In genomic region chr2:148192946-148193345, GRCm38 (mm10) we compare ENCODE assay signal across 15 mouse cellular contexts.
DNase-seq lines count a peak whose midpoint lies in the region; ATAC-seq lines count a peak whose summit lies in the region.
"Had no signal": no experiment of that assay in that cellular context is flagged by ENCODE, and none has a peak within 500 bp of the region (broad histone marks: within the 10 kb centered on the region; RNA-seq: fewer than 3 reads in every experiment).

No protein-coding gene starts in this region.

- peak; percentile 13 for DNase-seq in kidney, adult 9 months
- peak; percentile 12 for DNase-seq in midbrain, embryonic 11.5 days (ENCODE audit: low spot score, missing footprints)
- DNase-seq in gastrocnemius, postnatal 14 days = peak; percentile 51
- peak; percentile 45 for DNase-seq in skeletal muscle tissue, adult 2 months (ENCODE audit: low read depth, low spot score)
- DNase-seq in spleen, adult 18-20 months = no peak
- DNase-seq: cerebellum, postnatal 36 days; thymus, adult 2 months had no signal

- intact Hi-C loops in gastrocnemius, postnatal 14 days (cut with DNase I; ENCODE audit: low total_unique reads) = no loop called here

- H3K4me2 ChIP-seq in kidney, embryonic 14.5 days (replicated peaks; ENCODE audit: low read depth, low read length) = no peak overlapping the region
- no peak overlapping the region for H3K4me2 ChIP-seq in midbrain, embryonic 11.5 days
- no peak overlapping the region for H3K4me2 ChIP-seq in midbrain, embryonic 15.5 days
- H3K4me2 ChIP-seq: embryonic facial prominence, embryonic 12.5 days; intestine, embryonic 15.5 days; limb, embryonic 13.5 days had no signal

- no peak for ATAC-seq in kidney, embryonic 14.5 days (ENCODE audit: low FRiP score, low TSS enrichment)
- ATAC-seq in midbrain, embryonic 11.5 days (ENCODE audit: low FRiP score) = no peak
- no peak for ATAC-seq in midbrain, embryonic 15.5 days (replicated peaks)
- ATAC-seq: activated CD4-positive, CD25-positive, alpha-beta regulatory T cell, adult 4 months; CD4-positive, CD25-positive, alpha-beta regulatory T cell, adult 4 months; intestine, embryonic 15.5 days had no signal

- no peaks in the 10 kb centered on the region for H3K4me1 ChIP-seq in kidney, embryonic 14.5 days (ENCODE audit: control insufficient read depth, insufficient read depth, low read length)
- no peaks in the 10 kb centered on the region for H3K4me1 ChIP-seq in midbrain, embryonic 11.5 days (ENCODE audit: control insufficient read depth, insufficient read depth, low read length)
- H3K4me1 ChIP-seq in midbrain, embryonic 15.5 days = no peaks in the 10 kb centered on the region
- H3K4me1 ChIP-seq: embryonic facial prominence, embryonic 12.5 days; intestine, embryonic 15.5 days; limb, embryonic 13.5 days had no signal

- no peaks in the 10 kb centered on the region for H3K9me3 ChIP-seq in kidney, embryonic 14.5 days (ENCODE audit: control insufficient read depth, low read length)
- no peaks in the 10 kb centered on the region for H3K9me3 ChIP-seq in midbrain, embryonic 11.5 days (ENCODE audit: control insufficient read depth, low read length)
- no peaks in the 10 kb centered on the region for H3K9me3 ChIP-seq in midbrain, embryonic 15.5 days
- H3K9me3 ChIP-seq: embryonic facial prominence, embryonic 12.5 days; intestine, embryonic 15.5 days; limb, embryonic 13.5 days had no signal

- H3K36me3 ChIP-seq in kidney, embryonic 14.5 days (ENCODE audit: control insufficient read depth, insufficient read depth, low read length) = no peaks in the 10 kb centered on the region
- no peaks in the 10 kb centered on the region for H3K36me3 ChIP-seq in midbrain, embryonic 11.5 days (ENCODE audit: control insufficient read depth, insufficient read depth, low read length)
- no peaks in the 10 kb centered on the region for H3K36me3 ChIP-seq in midbrain, embryonic 15.5 days (replicated peaks)
- H3K36me3 ChIP-seq: embryonic facial prominence, embryonic 12.5 days; intestine, embryonic 15.5 days; limb, embryonic 13.5 days had no signal

- no peak overlapping the region for H3K4me3 ChIP-seq in kidney, embryonic 14.5 days (ENCODE audit: low read length)
- no peak overlapping the region for H3K4me3 ChIP-seq in midbrain, embryonic 11.5 days (ENCODE audit: low read depth, low read length)
- no peak overlapping the region for H3K4me3 ChIP-seq in midbrain, embryonic 15.5 days
- H3K4me3 ChIP-seq: embryonic facial prominence, embryonic 12.5 days; intestine, embryonic 15.5 days; limb, embryonic 13.5 days; myocyte had no signal

- H3K9ac ChIP-seq in kidney, embryonic 14.5 days (ENCODE audit: low read depth, low read length) = no peak overlapping the region
- H3K9ac ChIP-seq in midbrain, embryonic 11.5 days (ENCODE audit: low read length) = no peak overlapping the region
- no peak overlapping the region for H3K9ac ChIP-seq in midbrain, embryonic 15.5 days
- H3K9ac ChIP-seq: embryonic facial prominence, embryonic 12.5 days; intestine, embryonic 15.5 days; limb, embryonic 13.5 days had no signal

- 44% methylated on average over 4 of the region's 4 CpGs for WGBS in kidney, embryonic 14.5 days
- WGBS in midbrain, embryonic 11.5 days = 65% methylated on average over 4 of the region's 4 CpGs
- 58% methylated on average over 4 of the region's 4 CpGs for WGBS in midbrain, embryonic 15.5 days

- no peak overlapping the region for H3K27ac ChIP-seq in kidney, embryonic 14.5 days (ENCODE audit: low read depth, low read length)
- H3K27ac ChIP-seq in midbrain, embryonic 11.5 days (ENCODE audit: low read depth, low read length) = no peak overlapping the region
- no peak overlapping the region for H3K27ac ChIP-seq in midbrain, embryonic 15.5 days
- H3K27ac ChIP-seq: embryonic facial prominence, embryonic 12.5 days; intestine, embryonic 15.5 days; limb, embryonic 13.5 days had no signal

- H3K27me3 ChIP-seq in kidney, embryonic 14.5 days (ENCODE audit: control insufficient read depth, insufficient read depth, low read length) = no peaks in the 10 kb centered on the region
- H3K27me3 ChIP-seq in midbrain, embryonic 11.5 days (ENCODE audit: control insufficient read depth, insufficient read depth, low read length) = no peaks in the 10 kb centered on the region
- H3K27me3 ChIP-seq in midbrain, embryonic 15.5 days (replicated peaks) = no peaks in the 10 kb centered on the region
- H3K27me3 ChIP-seq: embryonic facial prominence, embryonic 12.5 days; intestine, embryonic 15.5 days; limb, embryonic 13.5 days had no signal

Comparison
In these comparisons a context has a peak if more than half of its experiments do, and no peak if none do; other contexts are left out.
1. DNase-seq: peak in kidney, adult 9 months (single experiment), midbrain, embryonic 11.5 days (single experiment), gastrocnemius, postnatal 14 days (single experiment) and skeletal muscle tissue, adult 2 months (single experiment); none in spleen, adult 18-20 months (0 of 2).